Mouse (Mus musculus) hindlimb bud, embryonic 11.5 days (tissue): ENCODE data around the gene Arhgef17.

Source experiments
- DNase-seq: peaks from one replicate; pipeline ENCODE4 v3.0.0-alpha.2; 2012; ENCODE audit warnings: low read depth, low spot score; ENCODE audit errors: extremely low spot score

The Arhgef17 gene

GRCm38 (mm10) chr7:100931926-100932480, at the start of gene Arhgef17:
Gene Arhgef17 (minus strand): TSS chr7:100932107.
- peak; percentile 63 for DNase-seq

GRCm38 (mm10) chr7:100979175-100979574, 47.3 kb upstream of the Arhgef17 start:
- DNase-seq, result no peak

- DNase-seq, result no peak
Measured at GRCm38 (mm10) chr7:100978171-100978570, 46.3 kb upstream of the Arhgef17 start.

- no peak for DNase-seq
Measured at GRCm38 (mm10) chr7:100974135-100974903, 42.4 kb upstream of the Arhgef17 start, which contains the start of gene P2ry6. Gene P2ry6 (minus strand): TSS chr7:100974649.

- no peak for DNase-seq
Measured at GRCm38 (mm10) chr7:100972875-100973274, 41.0 kb upstream of the Arhgef17 start.

- DNase-seq, result no peak
Measured at GRCm38 (mm10) chr7:100968874-100969659, 37.2 kb upstream of the Arhgef17 start.

GRCm38 (mm10) chr7:100968376-100968775, 36.5 kb upstream of the Arhgef17 start:
- no peak for DNase-seq

- no peak for DNase-seq
Measured at GRCm38 (mm10) chr7:100967850-100968249, 35.9 kb upstream of the Arhgef17 start.

- DNase-seq, result no peak
Measured at GRCm38 (mm10) chr7:100966014-100966413, 34.1 kb upstream of the Arhgef17 start.

GRCm38 (mm10) chr7:100965079-100965478, 33.2 kb upstream of the Arhgef17 start:
- DNase-seq, result no peak

- DNase-seq, result no peak
Measured at GRCm38 (mm10) chr7:100964242-100964641, 32.3 kb upstream of the Arhgef17 start.

GRCm38 (mm10) chr7:100963381-100963780, 31.5 kb upstream of the Arhgef17 start:
- DNase-seq, result no peak

- no peak for DNase-seq
Measured at GRCm38 (mm10) chr7:100961146-100961545, 29.2 kb upstream of the Arhgef17 start.

GRCm38 (mm10) chr7:100960462-100960861, 28.6 kb upstream of the Arhgef17 start:
- DNase-seq, result no peak

GRCm38 (mm10) chr7:100958426-100958825, 26.5 kb upstream of the Arhgef17 start:
- no peak for DNase-seq

- DNase-seq, result no peak
Measured at GRCm38 (mm10) chr7:100952686-100953085, 20.8 kb upstream of the Arhgef17 start.

GRCm38 (mm10) chr7:100951903-100952302, 20.0 kb upstream of the Arhgef17 start:
- DNase-seq, result no peak

- no peak for DNase-seq
Measured at GRCm38 (mm10) chr7:100950481-100951010, 18.6 kb upstream of the Arhgef17 start.

- DNase-seq, result no peak
Measured at GRCm38 (mm10) chr7:100950031-100950430, 18.1 kb upstream of the Arhgef17 start.

GRCm38 (mm10) chr7:100944738-100945137, 12.8 kb upstream of the Arhgef17 start:
- no peak for DNase-seq

- no peak for DNase-seq
Measured at GRCm38 (mm10) chr7:100944306-100944705, 12.4 kb upstream of the Arhgef17 start.
